Mouse (Mus musculus) ES-E14 (cell line): ENCODE measurements around the gene Nedd1. TPM values are rescaled to one million over a fixed set of nuclear protein-coding genes. Genes with fewer than 3 reads are reported as not detected.

Experiments
- DNase-seq: peaks from one replicate; pipeline ENCODE4 v3.0.0-alpha.2; 2013; ENCODE audit warnings: low read depth, low spot score
- H3K27ac ChIP-seq: 2 replicates; pipeline ENCODE4 v1.5.1; 2012; ENCODE audit warnings: low read depth, mild to moderate bottlenecking, low read length, moderate library complexity, mixed read lengths; ENCODE audit not compliant: poor library complexity, insufficient read depth, severe bottlenecking
- H3K36me3 ChIP-seq: 2 replicates; pipeline ENCODE4 v1.6.1; 2012; ENCODE audit warnings: mild to moderate bottlenecking, low read length, moderate library complexity, mixed read lengths; ENCODE audit not compliant: control insufficient read depth, poor library complexity, insufficient read depth, severe bottlenecking
- H3K4me1 ChIP-seq, 2 experiments: fragments of 150-350 bp in 1 of 2; sonication (generic) in 1 of 2; 2 replicates each; pipeline ENCODE4 v1.6.1; 2012; ENCODE audit warnings: low read length in 2 of 2, mild to moderate bottlenecking in 1 of 2, mixed read lengths in 1 of 2; ENCODE audit not compliant: control insufficient read depth in 2 of 2, insufficient read depth in 2 of 2, poor library complexity in 1 of 2
- H3K4me3 ChIP-seq, 2 experiments: fragments of 150-350 bp in 1 of 2; sonication (generic) in 1 of 2; 2 replicates each; pipeline ENCODE4 v1.5.1; 2012; ENCODE audit warnings: low read length in 2 of 2, low read depth in 1 of 2, mild to moderate bottlenecking in 1 of 2, mixed read lengths in 1 of 2; ENCODE audit not compliant: insufficient read depth in 1 of 2, poor library complexity in 1 of 2, severe bottlenecking in 1 of 2
- H3K9ac ChIP-seq: 2 replicates; pipeline ENCODE4 v1.6.1; 2012; ENCODE audit warnings: low read depth, mild to moderate bottlenecking, low read length, mixed read lengths; ENCODE audit not compliant: poor library complexity, insufficient read depth, severe bottlenecking
- H3K9me3 ChIP-seq: fragments of 150-350 bp; sonication (generic); 2 replicates; pipeline ENCODE4 v1.6.1; 2012; ENCODE audit warnings: low read depth, mild to moderate bottlenecking, low read length; ENCODE audit not compliant: control insufficient read depth, insufficient read depth
- CHD2 ChIP-seq: IDR thresholded peaks from 2 replicates; pipeline ENCODE4 v1.6.1; 2014; ENCODE audit warnings: mild to moderate bottlenecking, low read depth, low read length, inconsistent platforms
- HCFC1 ChIP-seq: IDR thresholded peaks from 2 replicates; pipeline ENCODE4 v1.6.1; 2012; ENCODE audit warnings: low read length, inconsistent platforms, borderline replicate concordance; ENCODE audit not compliant: insufficient read depth
- MAFK ChIP-seq: IDR thresholded peaks from 2 replicates; pipeline ENCODE4 v1.6.1; 2014; ENCODE audit warnings: mild to moderate bottlenecking, low read depth, low read length, inconsistent platforms; ENCODE audit not compliant: insufficient read depth
- ZC3H11A ChIP-seq: IDR thresholded peaks from 2 replicates; pipeline ENCODE4 v1.6.1; 2012; ENCODE audit warnings: low read depth, mild to moderate bottlenecking, inconsistent platforms, low read length, borderline replicate concordance
- ZNF384 ChIP-seq: IDR thresholded peaks from 2 replicates; pipeline ENCODE4 v1.6.1; 2012; ENCODE audit warnings: low read depth, low read length, inconsistent platforms
- in situ Hi-C, 2 experiments: fragments of 600-800 bp; cut with MboI; formaldehyde crosslinking; loops; one replicate each; pipeline ENCODE4 v1.15.1; 2025; ENCODE audit warnings: low sequenced_read_pairs in 2 of 2, inconsistent platforms in 1 of 2; ENCODE audit not compliant: unreplicated experiment in 2 of 2
- total RNA-seq: library from RNA; depleted of rRNA; stranded (reverse); fragments of 300-350 nt; gene quantifications from 2 replicates; pipeline ENCODE4 v1.2.3, GENCODE M21; 2012

The Nedd1 gene
- total RNA-seq, 1 experiment, result 13.6 TPM

GRCm38 (mm10) chr10:92652399-92652920 lies 69.8 kb downstream of the Nedd1 start:
- no peaks in the 10 kb centered on the region for H3K4me1 ChIP-seq
- no peaks in the 10 kb centered on the region for H3K9me3 ChIP-seq
- TF ChIP-seq ZNF384 (peak; percentile 30; the same call in 1 of the 2 replicates), MAFK (no peak)
- no peak for DNase-seq
- H3K4me3 ChIP-seq, result no peak overlapping the region
- in situ Hi-C loops, result no loop called here
- no peaks in the 10 kb centered on the region for H3K36me3 ChIP-seq
- no peak overlapping the region for H3K9ac ChIP-seq
- no peak overlapping the region for H3K27ac ChIP-seq

- DNase-seq, result no peak
- no peak for TF ChIP-seq ZNF384
- TF ChIP-seq ZC3H11A, result no peak
- no peak for TF ChIP-seq HCFC1
- no peak for TF ChIP-seq CHD2
- TF ChIP-seq MAFK, result no peak
- Histone ChIP-seq H3K9ac (no peak overlapping the region), H3K27ac (no peak overlapping the region), H3K9me3 (no peaks in the 10 kb centered on the region), H3K4me1 (no peaks in the 10 kb centered on the region), H3K4me3 (no peak overlapping the region), H3K36me3 (no peaks in the 10 kb centered on the region)
- in situ Hi-C loops, result no loop called here
These were observed 71.0 kb downstream of the Nedd1 start for GRCm38 (mm10) chr10:92651266-92651665.

- H3K36me3 ChIP-seq, result no peaks in the 10 kb centered on the region
- H3K9me3 ChIP-seq, result no peaks in the 10 kb centered on the region
- no peak overlapping the region for H3K9ac ChIP-seq
- H3K4me1 ChIP-seq, result no peaks in the 10 kb centered on the region
- H3K27ac ChIP-seq, result no peak overlapping the region
- no peak overlapping the region for H3K4me3 ChIP-seq
- DNase-seq, result no peak
- TF ChIP-seq HCFC1, result no peak
- TF ChIP-seq MAFK, result no peak
- no peak for TF ChIP-seq CHD2
- no peak for TF ChIP-seq ZNF384
- no peak for TF ChIP-seq ZC3H11A
- in situ Hi-C loops, result no loop called here
These were observed 73.1 kb downstream of the Nedd1 start for GRCm38 (mm10) chr10:92649096-92649495.

GRCm38 (mm10) chr10:92647691-92648090 lies 74.5 kb downstream of the Nedd1 start:
- no peaks in the 10 kb centered on the region for H3K9me3 ChIP-seq
- no peak overlapping the region for H3K9ac ChIP-seq
- in situ Hi-C loops, result no loop called here
- TF ChIP-seq CHD2 (no peak), ZC3H11A (no peak), ZNF384 (no peak), HCFC1 (no peak), MAFK (no peak)
- DNase-seq, result no peak
- no peak overlapping the region for H3K4me3 ChIP-seq
- H3K36me3 ChIP-seq, result no peaks in the 10 kb centered on the region
- H3K27ac ChIP-seq, result no peak overlapping the region
- no peaks in the 10 kb centered on the region for H3K4me1 ChIP-seq

- Histone ChIP-seq H3K27ac (no peak overlapping the region), H3K9me3 (no peaks in the 10 kb centered on the region), H3K36me3 (no peaks in the 10 kb centered on the region), H3K4me3 (no peak overlapping the region), H3K4me1 (no peaks in the 10 kb centered on the region), H3K9ac (no peak overlapping the region)
- in situ Hi-C loops, result no loop called here
- no peak for DNase-seq
- TF ChIP-seq HCFC1 (no peak), ZC3H11A (no peak), ZNF384 (no peak), CHD2 (no peak), MAFK (no peak)
These were observed 78.2 kb downstream of the Nedd1 start for GRCm38 (mm10) chr10:92643995-92644394.
